Mouse (Mus musculus) ES-Bruce4 (cell line): ENCODE results near the gene Hivep3. TPM values are rescaled to one million over a fixed set of nuclear protein-coding genes. Genes with fewer than 3 reads are reported as not detected.

Experiments
- H3K27ac ChIP-seq: 2 replicates; pipeline ENCODE4 v1.5.1; 2012; ENCODE audit warnings: low read length, inconsistent platforms; ENCODE audit not compliant: insufficient read depth
- H3K27me3 ChIP-seq: 2 replicates; pipeline ENCODE4 v1.6.1; 2012; ENCODE audit warnings: mild to moderate bottlenecking, low read length, inconsistent platforms; ENCODE audit not compliant: control insufficient read depth, poor library complexity, insufficient read depth, severe bottlenecking
- H3K36me3 ChIP-seq: 2 replicates; pipeline ENCODE4 v1.6.1; 2012; ENCODE audit warnings: inconsistent platforms, mild to moderate bottlenecking, low read length, moderate library complexity; ENCODE audit not compliant: control insufficient read depth, poor library complexity, insufficient read depth, severe bottlenecking
- H3K4me1 ChIP-seq: one replicate; pipeline ENCODE4 v1.8.1; 2011; ENCODE audit warnings: low read length; ENCODE audit not compliant: control insufficient read depth, insufficient read depth
- H3K4me3 ChIP-seq: 2 replicates; pipeline ENCODE4 v1.5.1; 2011; ENCODE audit warnings: low read depth, mild to moderate bottlenecking, low read length
- H3K9ac ChIP-seq: 2 replicates; pipeline ENCODE4 v1.6.1; 2012; ENCODE audit warnings: low read depth, mild to moderate bottlenecking, inconsistent platforms; ENCODE audit not compliant: poor library complexity, severe bottlenecking
- H3K9me3 ChIP-seq: replicated peaks from 2 replicates; pipeline ENCODE4 v1.6.1; 2012; ENCODE audit warnings: mild to moderate bottlenecking, low read length, inconsistent platforms; ENCODE audit not compliant: control insufficient read depth, poor library complexity, insufficient read depth, severe bottlenecking
- CTCF ChIP-seq: IDR thresholded peaks from one replicate; pipeline ENCODE4 v1.8.1; 2011; ENCODE audit warnings: low read depth, low read length
- EP300 ChIP-seq: IDR thresholded peaks from 2 replicates; pipeline ENCODE4 v1.6.1; 2011; ENCODE audit warnings: low read depth, low read length; ENCODE audit not compliant: insufficient read depth
- POLR2A ChIP-seq: IDR thresholded peaks from one replicate; pipeline ENCODE4 v1.8.1; 2011; ENCODE audit warnings: low read length; ENCODE audit not compliant: insufficient read depth
- polyA plus RNA-seq: library from polyadenylated mRNA; stranded (reverse); fragments of >200 nt; gene quantifications from 2 replicates; pipeline ENCODE4 v1.2.4, GENCODE M21; 2011; ENCODE audit warnings: low read depth; ENCODE audit not compliant: missing spikeins, insufficient read depth, insufficient read length

Hivep3 gene
- polyA plus RNA-seq, 1 experiment = 0.79 TPM

DNA sequence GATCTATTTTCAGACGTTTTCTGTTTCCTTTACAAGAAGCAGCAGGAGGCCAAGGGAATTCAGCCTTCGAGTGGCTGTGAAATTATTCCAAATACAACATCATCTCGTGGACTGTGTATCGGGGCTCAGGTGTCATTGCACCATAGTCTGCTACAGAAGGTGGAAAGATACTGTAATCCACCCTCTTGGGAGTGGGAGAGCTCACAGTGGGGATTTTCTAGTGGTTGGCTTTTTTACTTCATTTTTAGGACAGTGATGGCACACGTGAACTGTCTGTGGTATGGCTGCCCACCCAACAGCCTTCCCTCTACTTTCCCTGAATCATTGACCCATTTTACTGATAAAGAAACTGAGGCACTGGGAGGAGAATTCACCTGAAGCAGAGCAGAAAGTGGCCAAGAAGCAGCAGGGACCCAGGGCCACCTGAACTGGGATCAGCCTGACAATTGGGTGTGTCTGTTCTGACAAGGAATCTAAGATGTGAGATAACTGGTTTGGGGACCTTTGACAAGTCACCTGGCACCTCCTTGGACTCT is 233.6 kb downstream of the Hivep3 start:
- H3K4me3 ChIP-seq = no peak overlapping the region
- no peaks in the 10 kb centered on the region for H3K9me3 ChIP-seq
- TF ChIP-seq EP300 (no peak), CTCF (no peak), POLR2A (no peak)
- H3K4me1 ChIP-seq = no peaks in the 10 kb centered on the region
- H3K27me3 ChIP-seq = no peaks in the 10 kb centered on the region
- no peak overlapping the region for H3K9ac ChIP-seq
- no peak overlapping the region for H3K27ac ChIP-seq
- H3K36me3 ChIP-seq = no peaks in the 10 kb centered on the region

DNA sequence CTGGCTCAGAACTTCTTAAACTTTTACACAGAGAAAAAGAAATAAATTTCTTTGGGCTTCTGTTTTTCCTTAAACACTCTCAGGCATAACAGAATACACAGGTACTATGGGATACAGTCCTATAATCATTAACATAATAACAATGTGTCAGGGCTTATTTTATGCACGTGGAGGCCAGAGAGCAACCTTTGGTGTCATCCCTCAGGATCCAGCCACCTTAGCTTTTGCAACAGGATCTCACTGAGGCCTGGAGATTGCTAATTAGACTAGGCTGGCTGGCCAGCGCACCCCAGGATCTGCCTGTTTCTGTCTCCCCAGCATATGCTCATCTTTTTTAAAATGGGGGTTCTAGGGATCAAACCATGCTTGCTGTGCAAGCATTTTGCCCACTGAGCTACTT is 234.1 kb downstream of the Hivep3 start:
- Histone ChIP-seq H3K9ac (no peak overlapping the region), H3K36me3 (no peaks in the 10 kb centered on the region), H3K4me3 (no peak overlapping the region), H3K27ac (no peak overlapping the region), H3K4me1 (no peaks in the 10 kb centered on the region), H3K27me3 (no peaks in the 10 kb centered on the region), H3K9me3 (no peaks in the 10 kb centered on the region)
- TF ChIP-seq POLR2A (no peak), EP300 (no peak), CTCF (no peak)

DNA sequence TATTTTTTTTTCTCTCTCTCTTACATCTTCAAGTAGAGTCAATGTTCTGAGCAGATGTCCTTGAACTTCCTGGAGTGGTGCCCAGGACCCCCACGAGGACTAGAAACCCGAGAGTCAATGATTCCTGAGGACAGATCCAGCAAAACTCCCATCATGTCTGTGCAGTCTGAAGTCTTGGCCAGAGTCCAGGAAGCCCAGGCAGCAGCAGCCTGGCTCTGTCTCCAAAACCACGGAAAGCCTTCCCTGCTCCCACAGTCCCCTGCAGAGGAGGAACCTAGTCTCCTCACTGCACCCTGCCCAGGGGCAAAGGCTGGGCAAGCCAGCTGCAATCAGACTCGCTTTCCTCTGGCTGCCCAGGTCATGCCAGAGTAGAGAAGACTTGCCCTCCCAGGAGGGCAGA is 234.5 kb downstream of the Hivep3 start:
- TF ChIP-seq EP300 (no peak), POLR2A (no peak), CTCF (no peak)
- no peaks in the 10 kb centered on the region for H3K4me1 ChIP-seq
- no peaks in the 10 kb centered on the region for H3K36me3 ChIP-seq
- no peaks in the 10 kb centered on the region for H3K9me3 ChIP-seq
- no peaks in the 10 kb centered on the region for H3K27me3 ChIP-seq
- no peak overlapping the region for H3K27ac ChIP-seq
- no peak overlapping the region for H3K9ac ChIP-seq
- H3K4me3 ChIP-seq = no peak overlapping the region

DNA sequence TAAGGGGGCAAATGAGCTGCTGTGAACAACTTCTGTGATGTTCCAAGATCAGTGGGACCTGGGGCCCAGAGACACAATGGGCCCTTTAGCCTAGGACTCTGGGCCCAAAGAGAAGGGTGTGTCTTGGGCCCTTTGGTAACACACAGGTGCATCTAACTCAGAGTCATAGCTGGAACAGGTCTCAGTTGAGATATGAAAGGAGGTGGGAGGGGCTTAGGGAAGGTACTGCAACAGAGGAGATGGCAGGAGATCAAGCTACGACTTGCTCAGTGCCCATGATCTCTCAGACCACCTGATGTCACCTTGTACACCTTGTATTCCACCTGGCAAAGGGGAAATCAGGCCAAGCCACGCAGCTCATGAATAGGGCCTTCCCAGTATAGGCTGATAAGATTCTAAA is 235.3 kb downstream of the Hivep3 start:
- Histone ChIP-seq H3K9ac (no peak overlapping the region), H3K27ac (no peak overlapping the region), H3K4me3 (no peak overlapping the region), H3K4me1 (no peaks in the 10 kb centered on the region), H3K9me3 (no peaks in the 10 kb centered on the region), H3K36me3 (no peaks in the 10 kb centered on the region), H3K27me3 (no peaks in the 10 kb centered on the region)
- no peak for TF ChIP-seq EP300
- TF ChIP-seq CTCF = no peak
- TF ChIP-seq POLR2A = no peak

DNA sequence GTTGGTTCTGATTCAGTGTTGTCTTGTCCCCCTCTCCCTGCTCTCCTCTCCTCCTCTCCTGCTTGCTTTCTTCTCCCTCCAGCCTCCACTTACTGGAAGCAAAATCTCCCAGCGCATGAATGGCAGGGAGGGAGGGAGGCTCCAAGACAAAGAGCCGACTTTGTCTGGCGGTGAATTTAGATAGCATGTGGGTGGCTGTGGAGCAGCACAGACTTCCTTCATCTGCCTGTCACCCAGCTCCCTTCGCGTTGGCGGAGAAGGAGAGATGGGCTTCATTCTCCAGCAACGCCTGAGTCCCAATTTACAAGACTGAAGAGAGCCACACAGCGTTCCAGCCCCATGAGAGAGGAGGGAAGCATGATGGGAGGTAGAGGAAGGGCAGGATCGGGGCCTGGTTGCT is 236.6 kb downstream of the Hivep3 start:
- no peak overlapping the region for H3K4me3 ChIP-seq
- TF ChIP-seq CTCF (no peak), POLR2A (no peak), EP300 (no peak)
- H3K4me1 ChIP-seq = no peaks in the 10 kb centered on the region
- no peaks in the 10 kb centered on the region for H3K9me3 ChIP-seq
- no peaks in the 10 kb centered on the region for H3K36me3 ChIP-seq
- H3K27ac ChIP-seq = no peak overlapping the region
- no peak overlapping the region for H3K9ac ChIP-seq
- no peaks in the 10 kb centered on the region for H3K27me3 ChIP-seq

DNA sequence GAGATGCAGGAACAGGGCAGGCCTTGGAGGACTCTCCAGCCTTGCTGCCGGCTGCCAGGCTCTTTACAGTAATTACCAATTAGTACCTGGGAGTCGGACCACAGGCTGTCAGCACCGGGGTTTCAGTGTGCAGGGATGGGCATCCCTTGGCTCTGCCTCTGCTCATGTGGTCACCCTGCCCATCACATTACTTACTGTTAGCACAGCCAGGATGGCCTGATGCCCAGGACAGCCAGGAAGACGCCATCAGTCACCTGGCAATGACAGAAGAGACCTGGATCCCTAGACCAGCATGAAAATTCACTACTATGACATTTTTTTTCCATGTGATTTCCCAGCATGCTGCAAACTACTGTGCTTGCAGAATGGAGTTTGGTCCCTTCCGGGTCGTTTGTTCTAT is 238.8 kb downstream of the Hivep3 start:
- no peak overlapping the region for H3K27ac ChIP-seq
- H3K27me3 ChIP-seq = no peaks in the 10 kb centered on the region
- H3K9me3 ChIP-seq = no peaks in the 10 kb centered on the region
- H3K36me3 ChIP-seq = no peaks in the 10 kb centered on the region
- H3K9ac ChIP-seq = no peak overlapping the region
- H3K4me3 ChIP-seq = no peak overlapping the region
- TF ChIP-seq POLR2A (no peak), EP300 (no peak), CTCF (no peak)
- H3K4me1 ChIP-seq = no peaks in the 10 kb centered on the region
